In the genomic region with DNA sequence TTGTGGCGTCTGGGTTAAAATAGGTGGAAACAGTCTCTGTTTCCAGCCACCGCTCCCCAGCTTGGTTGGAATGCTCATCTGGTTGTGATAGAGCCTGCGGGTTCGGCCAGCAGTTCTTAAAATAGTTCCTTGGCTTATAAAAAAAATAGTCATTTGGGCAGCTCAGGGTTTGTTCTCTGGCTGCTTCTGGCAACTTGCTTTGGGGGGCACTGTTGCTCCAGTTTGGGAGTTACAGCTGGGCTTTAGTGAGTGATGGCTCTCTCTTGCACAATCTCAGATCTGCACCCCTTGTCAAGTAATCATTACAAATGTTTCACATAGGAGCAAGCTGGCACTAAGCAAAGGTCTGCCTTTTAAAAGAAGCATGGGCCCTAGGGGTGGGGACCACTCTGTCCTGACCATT, we compare ENCODE assay signal across 9 mouse cellular contexts.
DNase-seq lines count a peak whose midpoint lies in the region; ATAC-seq lines count a peak whose summit lies in the region.
"Had no signal": no experiment of that assay in that cellular context is flagged by ENCODE, and none has a peak within 500 bp of the region (broad histone marks: within the 10 kb centered on the region; RNA-seq: fewer than 3 reads in every experiment).

No protein-coding gene starts in this region.

- peaks cover 15% of the 10 kb centered on the region for H3K4me1 ChIP-seq in heart, embryonic 13.5 days
- H3K4me1 ChIP-seq in kidney, embryonic 15.5 days, result 0 out of 2 replicates have a peak, but pooled peaks cover 8% of the 10 kb centered on the region
- H3K4me1 ChIP-seq: liver, embryonic 15.5 days had no signal

- H3K27me3 ChIP-seq in heart, embryonic 13.5 days (replicated peaks), result no peaks in the 10 kb centered on the region
- no peaks in the 10 kb centered on the region for H3K27me3 ChIP-seq in kidney, embryonic 15.5 days
- H3K27me3 ChIP-seq: liver, embryonic 15.5 days had no signal

- H3K36me3 ChIP-seq in heart, embryonic 13.5 days, result no peaks in the 10 kb centered on the region
- no peaks in the 10 kb centered on the region for H3K36me3 ChIP-seq in kidney, embryonic 15.5 days
- H3K36me3 ChIP-seq: liver, embryonic 15.5 days had no signal

- peak; percentile 9 for DNase-seq in 416B (ENCODE audit: low read depth)
- peak; percentile 72 for DNase-seq in adrenal gland, postnatal 36 days
- peak; percentile 89 for DNase-seq in fibroblast of lung, adult 2 months (ENCODE audit: low read depth)
- peak; percentile 21 to 39 for DNase-seq in lung, adult 18-20 months
- DNase-seq in retina, adult 2 months (ENCODE audit: low read depth, low spot score), result peak; percentile 20

- 0 out of 2 replicates have a peak, but pooled peaks cover 10% of the 10 kb centered on the region for H3K9me3 ChIP-seq in heart, embryonic 13.5 days
- H3K9me3 ChIP-seq in kidney, embryonic 15.5 days (replicated peaks), result no peaks in the 10 kb centered on the region
- H3K9me3 ChIP-seq: liver, embryonic 15.5 days had no signal

- no peak overlapping the region for H3K4me3 ChIP-seq in heart, embryonic 13.5 days
- H3K4me3 ChIP-seq in kidney, embryonic 15.5 days (replicated peaks), result no peak overlapping the region
- H3K4me3 ChIP-seq: liver, embryonic 15.5 days had no signal

- H3K4me2 ChIP-seq in heart, embryonic 13.5 days, result peak overlapping the region; percentile 44
- no peak overlapping the region for H3K4me2 ChIP-seq in kidney, embryonic 15.5 days
- H3K4me2 ChIP-seq: liver, embryonic 15.5 days had no signal

- peak overlapping the region; percentile 55; the same call in 1 of the 2 replicates for H3K27ac ChIP-seq in heart, embryonic 13.5 days (replicated peaks)
- H3K27ac ChIP-seq in kidney, embryonic 15.5 days, result no peak overlapping the region
- H3K27ac ChIP-seq: liver, embryonic 15.5 days had no signal

- 6% methylated on average over 4 of the region's 4 CpGs for WGBS in heart, embryonic 13.5 days
- 31% methylated on average over 4 of the region's 4 CpGs for WGBS in kidney, embryonic 15.5 days

- H3K9ac ChIP-seq in heart, embryonic 13.5 days, result no peak overlapping the region
- no peak overlapping the region for H3K9ac ChIP-seq in kidney, embryonic 15.5 days
- H3K9ac ChIP-seq: liver, embryonic 15.5 days had no signal

- ATAC-seq in heart, embryonic 13.5 days (ENCODE audit: extremely low read depth, insufficient number of reproducible peaks, low FRiP score, low TSS enrichment), result no peak
- peak; percentile 62; the same call in 1 of the 2 replicates for ATAC-seq in kidney, embryonic 15.5 days (replicated peaks; ENCODE audit: low FRiP score)
- no peak for ATAC-seq in megakaryocyte-erythroid progenitor cell, adult 5-6 weeks (replicated peaks; ENCODE audit: low FRiP score, low TSS enrichment, poor library complexity, severe bottlenecking)

Comparison
In these comparisons a context has a peak if more than half of its experiments do, and no peak if none do; other contexts are left out.
1. DNase-seq: peak in every context shown above with its lines; median percentile 89 in fibroblast of lung, adult 2 months; 72 in adrenal gland, postnatal 36 days; 30 in lung, adult 18-20 months; 20 in retina, adult 2 months; 9 in 416B.